Mouse (Mus musculus) liver, adult 2 months (tissue): ENCODE data around the gene Fam78a.

ENCODE experiments used
- CTCF ChIP-seq: fragments of 200-500 bp; IDR thresholded peaks from 2 replicates; pipeline ENCODE4 v1.5.1; 2011; ENCODE audit warnings: low read depth, low read length, control low read depth
- POLR2A ChIP-seq: fragments of 200-500 bp; IDR thresholded peaks from 2 replicates; pipeline ENCODE4 v1.6.1; 2011; ENCODE audit warnings: low read length, control low read depth; ENCODE audit not compliant: insufficient read depth; ENCODE audit errors: extremely low read depth

DNA sequence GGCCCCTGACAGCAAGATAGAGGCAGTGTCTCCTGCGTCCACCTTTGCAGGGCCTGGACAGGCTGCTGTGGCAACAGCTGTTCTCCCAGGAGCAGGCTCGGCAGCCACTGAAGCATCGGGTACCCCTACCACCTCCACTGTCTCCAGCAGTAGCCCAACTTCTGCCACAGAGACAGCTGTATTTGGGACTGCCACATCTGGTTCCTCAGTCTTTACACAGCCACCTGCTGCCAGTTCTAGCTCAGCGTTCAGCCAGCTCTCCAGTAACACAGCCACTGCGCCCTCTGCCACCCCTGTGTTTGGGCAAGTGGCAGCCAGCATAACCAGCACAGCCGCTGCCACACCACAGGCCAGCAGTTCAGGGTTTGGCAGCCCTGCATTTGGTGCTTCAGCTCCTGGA lies 50.5 kb downstream of the Fam78a start:
- TF ChIP-seq CTCF = no peak
- TF ChIP-seq POLR2A = no peak
